Mouse (Mus musculus): Measurements from ENCODE around the gene Irak2.
A peak's percentile ranks its signal among the peaks of the same experiment; 100 is the strongest.

Irak2 gene

GRCm38 (mm10) chr6:113638302-113639040 lies at the start of gene Irak2:
Irak2 (plus strand) TSS chr6:113638467.
- DNase-seq (ENCODE audit: inconsistent ontology term): peak; percentile 95

- no peak for DNase-seq (ENCODE audit: inconsistent ontology term)
Measured at GRCm38 (mm10) chr6:113592637-113593036, 45.6 kb upstream of the Irak2 start.

GRCm38 (mm10) chr6:113597945-113598344 lies 40.3 kb upstream of the Irak2 start:
- DNase-seq (ENCODE audit: inconsistent ontology term): no peak

- no peak for DNase-seq (ENCODE audit: inconsistent ontology term)
Measured at GRCm38 (mm10) chr6:113599833-113600232, 38.4 kb upstream of the Irak2 start.

- no peak for DNase-seq (ENCODE audit: inconsistent ontology term)
Measured at GRCm38 (mm10) chr6:113600543-113601139, 37.6 kb upstream of the Irak2 start, which contains the start of gene Fancd2os. Fancd2os (minus strand) TSS chr6:113600715.

- no peak for DNase-seq (ENCODE audit: inconsistent ontology term)
Measured at GRCm38 (mm10) chr6:113602821-113603220, 35.4 kb upstream of the Irak2 start.

- peak; percentile 6 for DNase-seq (ENCODE audit: inconsistent ontology term)
Measured at GRCm38 (mm10) chr6:113603993-113604392, 34.3 kb upstream of the Irak2 start.

- DNase-seq (ENCODE audit: inconsistent ontology term): peak; percentile 85
Measured at GRCm38 (mm10) chr6:113604432-113605223, 33.6 kb upstream of the Irak2 start, which contains the start of gene Brk1. Brk1 (plus strand) TSS chr6:113604772.

GRCm38 (mm10) chr6:113605224-113605545 lies 33.1 kb upstream of the Irak2 start:
- no peak for DNase-seq (ENCODE audit: inconsistent ontology term)

GRCm38 (mm10) chr6:113608871-113609270 lies 29.4 kb upstream of the Irak2 start:
- no peak for DNase-seq (ENCODE audit: inconsistent ontology term)

- DNase-seq (ENCODE audit: inconsistent ontology term): no peak
Measured at GRCm38 (mm10) chr6:113609293-113609692, 29.0 kb upstream of the Irak2 start.

- no peak for DNase-seq (ENCODE audit: inconsistent ontology term)
Measured at GRCm38 (mm10) chr6:113612258-113612969, 25.9 kb upstream of the Irak2 start.

GRCm38 (mm10) chr6:113614152-113614551 lies 24.1 kb upstream of the Irak2 start:
- no peak for DNase-seq (ENCODE audit: inconsistent ontology term)

GRCm38 (mm10) chr6:113614997-113615396 lies 23.3 kb upstream of the Irak2 start:
- no peak for DNase-seq (ENCODE audit: inconsistent ontology term)

- no peak for DNase-seq (ENCODE audit: inconsistent ontology term)
Measured at GRCm38 (mm10) chr6:113615489-113615888, 22.8 kb upstream of the Irak2 start.

GRCm38 (mm10) chr6:113623386-113623785 lies 14.9 kb upstream of the Irak2 start:
- DNase-seq (ENCODE audit: inconsistent ontology term): no peak

GRCm38 (mm10) chr6:113623941-113624751 lies 14.1 kb upstream of the Irak2 start, which contains the start of gene Vhl:
Vhl (plus strand) TSS chr6:113623959.
- peak; percentile 91 for DNase-seq (ENCODE audit: inconsistent ontology term)

GRCm38 (mm10) chr6:113624989-113625770 lies 13.1 kb upstream of the Irak2 start:
- DNase-seq (ENCODE audit: inconsistent ontology term): no peak

GRCm38 (mm10) chr6:113630322-113630721 lies 7.9 kb upstream of the Irak2 start:
- no peak for DNase-seq (ENCODE audit: inconsistent ontology term)

- no peak for DNase-seq (ENCODE audit: inconsistent ontology term)
Measured at GRCm38 (mm10) chr6:113632863-113633262, 5.4 kb upstream of the Irak2 start.
